Mouse (Mus musculus): ENCODE data around the gene Trpv3.

Gene Trpv3

GRCm38 (mm10) chr11:73233992-73234391 lies 33.2 kb upstream of the Trpv3 start, which contains the start of gene Trpv1:
Gene Trpv1, plus strand, starts transcription at chr11:73234292.
- H3K27me3 ChIP-seq (ENCODE audit: insufficient read depth, low read length): 0 out of 2 replicates have a peak, but pooled peaks cover 3% of the 10 kb centered on the region
- TF ChIP-seq CTCF (conservative IDR thresholded peaks at IDR 0.05; ENCODE audit: low read length) (no peak), NANOG (IDR thresholded peaks at IDR 0.05; ENCODE audit: borderline replicate concordance, low read length) (no peak), POU5F1 (IDR thresholded peaks at IDR 0.05; ENCODE audit: borderline replicate concordance, low read length) (no peak)
- no peak within 1 kb of the TSS for H3K4me3 ChIP-seq (replicated peaks; ENCODE audit: low read length)
- H3K36me3 ChIP-seq (ENCODE audit: insufficient read depth, low read length): no peaks in the 10 kb centered on the region
- no peaks in the 10 kb centered on the region for H3K4me1 ChIP-seq (replicated peaks; ENCODE audit: low read depth, low read length)
- H3K9me3 ChIP-seq (ENCODE audit: low read length): no peaks in the 10 kb centered on the region

GRCm38 (mm10) chr11:73235990-73236701 lies 31.0 kb upstream of the Trpv3 start:
- Histone ChIP-seq H3K4me3 (replicated peaks; ENCODE audit: low read length) (no peak overlapping the region), H3K4me1 (replicated peaks; ENCODE audit: low read depth, low read length) (no peaks in the 10 kb centered on the region), H3K9me3 (ENCODE audit: low read length) (no peaks in the 10 kb centered on the region), H3K27me3 (ENCODE audit: insufficient read depth, low read length) (peaks cover 13% of the 10 kb centered on the region; the same call in 1 of the 2 replicates), H3K36me3 (ENCODE audit: insufficient read depth, low read length) (no peaks in the 10 kb centered on the region)
- no peak for TF ChIP-seq POU5F1 (IDR thresholded peaks at IDR 0.05; ENCODE audit: borderline replicate concordance, low read length)
- TF ChIP-seq NANOG (IDR thresholded peaks at IDR 0.05; ENCODE audit: borderline replicate concordance, low read length): no peak
- no peak for TF ChIP-seq CTCF (conservative IDR thresholded peaks at IDR 0.05; ENCODE audit: low read length)

GRCm38 (mm10) chr11:73236731-73237130 lies 30.5 kb upstream of the Trpv3 start:
- peaks cover 13% of the 10 kb centered on the region; the same call in 1 of the 2 replicates for H3K27me3 ChIP-seq (ENCODE audit: insufficient read depth, low read length)
- no peak overlapping the region for H3K4me3 ChIP-seq (replicated peaks; ENCODE audit: low read length)
- no peaks in the 10 kb centered on the region for H3K36me3 ChIP-seq (ENCODE audit: insufficient read depth, low read length)
- H3K9me3 ChIP-seq (ENCODE audit: low read length): no peaks in the 10 kb centered on the region
- H3K4me1 ChIP-seq (replicated peaks; ENCODE audit: low read depth, low read length): no peaks in the 10 kb centered on the region
- no peak for TF ChIP-seq CTCF (conservative IDR thresholded peaks at IDR 0.05; ENCODE audit: low read length)
- no peak for TF ChIP-seq POU5F1 (IDR thresholded peaks at IDR 0.05; ENCODE audit: borderline replicate concordance, low read length)
- TF ChIP-seq NANOG (IDR thresholded peaks at IDR 0.05; ENCODE audit: borderline replicate concordance, low read length): no peak

- peaks cover 13% of the 10 kb centered on the region; the same call in 1 of the 2 replicates for H3K27me3 ChIP-seq (ENCODE audit: insufficient read depth, low read length)
- no peaks in the 10 kb centered on the region for H3K9me3 ChIP-seq (ENCODE audit: low read length)
- H3K4me1 ChIP-seq (replicated peaks; ENCODE audit: low read depth, low read length): no peaks in the 10 kb centered on the region
- H3K36me3 ChIP-seq (ENCODE audit: insufficient read depth, low read length): no peaks in the 10 kb centered on the region
- TF ChIP-seq NANOG (IDR thresholded peaks at IDR 0.05; ENCODE audit: borderline replicate concordance, low read length): no peak
- TF ChIP-seq POU5F1 (IDR thresholded peaks at IDR 0.05; ENCODE audit: borderline replicate concordance, low read length): no peak
- no peak for TF ChIP-seq CTCF (conservative IDR thresholded peaks at IDR 0.05; ENCODE audit: low read length)
- no peak overlapping the region for H3K4me3 ChIP-seq (replicated peaks; ENCODE audit: low read length)
Observed at GRCm38 (mm10) chr11:73242199-73242598, 25.0 kb upstream of the Trpv3 start.

GRCm38 (mm10) chr11:73242777-73243176 lies 24.4 kb upstream of the Trpv3 start:
- H3K27me3 ChIP-seq (ENCODE audit: insufficient read depth, low read length): peaks cover 15% of the 10 kb centered on the region; the same call in 1 of the 2 replicates
- H3K4me1 ChIP-seq (replicated peaks; ENCODE audit: low read depth, low read length): no peaks in the 10 kb centered on the region
- H3K36me3 ChIP-seq (ENCODE audit: insufficient read depth, low read length): no peaks in the 10 kb centered on the region
- H3K9me3 ChIP-seq (ENCODE audit: low read length): no peaks in the 10 kb centered on the region
- TF ChIP-seq CTCF (conservative IDR thresholded peaks at IDR 0.05; ENCODE audit: low read length): no peak
- TF ChIP-seq POU5F1 (IDR thresholded peaks at IDR 0.05; ENCODE audit: borderline replicate concordance, low read length): no peak
- TF ChIP-seq NANOG (IDR thresholded peaks at IDR 0.05; ENCODE audit: borderline replicate concordance, low read length): no peak
- no peak overlapping the region for H3K4me3 ChIP-seq (replicated peaks; ENCODE audit: low read length)

GRCm38 (mm10) chr11:73257362-73257945 lies 9.7 kb upstream of the Trpv3 start:
- H3K9me3 ChIP-seq (ENCODE audit: low read length): peaks cover 17% of the 10 kb centered on the region
- peaks cover 3% of the 10 kb centered on the region; the same call in 1 of the 2 replicates for H3K27me3 ChIP-seq (ENCODE audit: insufficient read depth, low read length)
- no peaks in the 10 kb centered on the region for H3K36me3 ChIP-seq (ENCODE audit: insufficient read depth, low read length)
- TF ChIP-seq CTCF (conservative IDR thresholded peaks at IDR 0.05; ENCODE audit: low read length): no peak
- no peak for TF ChIP-seq POU5F1 (IDR thresholded peaks at IDR 0.05; ENCODE audit: borderline replicate concordance, low read length)
- no peak for TF ChIP-seq NANOG (IDR thresholded peaks at IDR 0.05; ENCODE audit: borderline replicate concordance, low read length)
- no peaks in the 10 kb centered on the region for H3K4me1 ChIP-seq (replicated peaks; ENCODE audit: low read depth, low read length)
- no peak overlapping the region for H3K4me3 ChIP-seq (replicated peaks; ENCODE audit: low read length)

- no peak overlapping the region for H3K4me3 ChIP-seq (replicated peaks; ENCODE audit: low read length)
- TF ChIP-seq CTCF (conservative IDR thresholded peaks at IDR 0.05; ENCODE audit: low read length) (no peak), POU5F1 (IDR thresholded peaks at IDR 0.05; ENCODE audit: borderline replicate concordance, low read length) (no peak), NANOG (IDR thresholded peaks at IDR 0.05; ENCODE audit: borderline replicate concordance, low read length) (no peak)
- peaks cover 4% of the 10 kb centered on the region; the same call in 1 of the 2 replicates for H3K4me1 ChIP-seq (replicated peaks; ENCODE audit: low read depth, low read length)
- peaks cover 11% of the 10 kb centered on the region for H3K9me3 ChIP-seq (ENCODE audit: low read length)
- H3K27me3 ChIP-seq (ENCODE audit: insufficient read depth, low read length): peaks cover 3% of the 10 kb centered on the region; the same call in 1 of the 2 replicates
- no peaks in the 10 kb centered on the region for H3K36me3 ChIP-seq (ENCODE audit: insufficient read depth, low read length)
Observed at GRCm38 (mm10) chr11:73258664-73259063, 8.5 kb upstream of the Trpv3 start.

GRCm38 (mm10) chr11:73260457-73260856 lies 6.7 kb upstream of the Trpv3 start:
- TF ChIP-seq CTCF (conservative IDR thresholded peaks at IDR 0.05; ENCODE audit: low read length): no peak
- no peak for TF ChIP-seq POU5F1 (IDR thresholded peaks at IDR 0.05; ENCODE audit: borderline replicate concordance, low read length)
- TF ChIP-seq NANOG (IDR thresholded peaks at IDR 0.05; ENCODE audit: borderline replicate concordance, low read length): no peak
- H3K4me1 ChIP-seq (replicated peaks; ENCODE audit: low read depth, low read length): peaks cover 4% of the 10 kb centered on the region; the same call in 1 of the 2 replicates

More at GRCm38 (mm10) chr11:73260457-73260856, 6.7 kb upstream of the Trpv3 start:
- Histone ChIP-seq H3K27me3 (ENCODE audit: insufficient read depth, low read length) (no peaks in the 10 kb centered on the region), H3K9me3 (ENCODE audit: low read length) (peaks cover 11% of the 10 kb centered on the region), H3K4me3 (replicated peaks; ENCODE audit: low read length) (no peak overlapping the region), H3K36me3 (ENCODE audit: insufficient read depth, low read length) (no peaks in the 10 kb centered on the region)

Measured in E14TG2a.4 (cell line).